Mouse (Mus musculus) megakaryocyte, embryonic 14.5 days (primary cell): ENCODE measurements around the gene Klhl3.

Source experiments
- FLI1 ChIP-seq: IDR thresholded peaks from 2 replicates; pipeline ENCODE4 v1.6.1; 2012; ENCODE audit warnings: low read length, inconsistent platforms, mixed read lengths
- GATA1 ChIP-seq: IDR thresholded peaks from 3 replicates; pipeline ENCODE4 v1.6.1; 2012; ENCODE audit warnings: mixed read lengths, low read length, inconsistent platforms, borderline replicate concordance

DNA sequence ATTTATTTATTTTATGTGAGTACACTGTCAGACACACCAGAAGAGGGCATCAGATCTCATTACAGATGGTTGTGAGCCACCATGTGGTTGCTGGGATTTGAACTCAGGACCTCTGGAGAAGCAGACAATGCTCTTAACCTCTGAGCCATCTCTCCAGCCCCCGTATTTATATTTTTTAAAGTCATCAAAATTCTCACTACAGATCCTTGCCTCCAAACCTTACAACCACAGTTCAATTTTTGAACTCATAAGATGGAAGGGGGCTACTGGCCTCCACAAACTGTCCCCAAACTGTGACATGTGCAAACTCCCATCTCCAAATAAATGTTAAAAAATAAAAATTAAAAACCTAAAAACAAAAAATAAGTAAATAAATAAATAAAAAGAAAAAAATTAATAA, 34.4 kb upstream of the Klhl3 start:
- TF ChIP-seq GATA1: no peak
- TF ChIP-seq FLI1: no peak
